24 mouse cellular contexts compared by ENCODE assay signal in genomic region chr7:97780815-97781214, GRCm38 (mm10). TPM values are rescaled to one million over a fixed set of nuclear protein-coding genes. Genes with fewer than 3 reads are reported as not detected.
DNase-seq lines count a peak whose midpoint lies in the region; ATAC-seq and TF ChIP-seq lines count a peak whose summit lies in the region.
"Had no signal": no experiment of that assay in that cellular context is flagged by ENCODE, and none has a peak within 500 bp of the region (broad histone marks: within the 10 kb centered on the region; RNA-seq: fewer than 3 reads in every experiment).

No protein-coding gene starts in this region.

- no peak for ATAC-seq in intestine, embryonic 14.5 days (replicated peaks; ENCODE audit: low FRiP score, low TSS enrichment, low read depth)
- 0 out of 2 replicates have a peak, but pooled peaks have one; percentile 53 for ATAC-seq in neutrophil, adult 5-6 weeks (ENCODE audit: extremely low read depth, insufficient number of reproducible peaks, low FRiP score, poor library complexity, severe bottlenecking)
- no peak for ATAC-seq in forebrain, embryonic 15.5 days (replicated peaks)
- ATAC-seq: hindbrain, embryonic 16.5 days had no signal

- H3K27ac ChIP-seq in kidney, adult 2 months (ENCODE audit: insufficient read depth, low read depth, low read length) = peak overlapping the region; percentile 88
- no peak overlapping the region for H3K27ac ChIP-seq in CH12.LX (ENCODE audit: insufficient read depth, low read depth)
- no peak overlapping the region for H3K27ac ChIP-seq in intestine, embryonic 14.5 days (ENCODE audit: low read depth)
- H3K27ac ChIP-seq in forebrain, embryonic 15.5 days (replicated peaks) = no peak overlapping the region
- H3K27ac ChIP-seq: embryonic facial prominence, embryonic 10.5 days; heart, adult 2 months; left cerebral cortex, adult 2 months; midbrain, embryonic 10.5 days; neural tube, embryonic 13.5 days had no signal

- TF ChIP-seq CTCF in kidney, adult 2 months (conservative IDR thresholded peaks at IDR 0.05; ENCODE audit: insufficient read depth, insufficient read length, low read depth, low read length) = no peak
- TF ChIP-seq CTCF in CH12.LX (conservative IDR thresholded peaks at IDR 0.05 in 1 of 2, IDR thresholded peaks at IDR 0.05 in 1 of 2; ENCODE audit: low read depth in 2 of 2, low read length in 2 of 2) = no peak

- dilution Hi-C loops in CH12.LX (cut with MboI; ENCODE audit: extremely low pct_ligation_motif_present, extremely low pct_unique_long_range_greater_than_20kb, low sequenced_read_pairs) = no loop called here

- peaks cover 19% of the 10 kb centered on the region for H3K4me1 ChIP-seq in kidney, adult 2 months (ENCODE audit: control insufficient read depth, insufficient read depth, low read length)
- H3K4me1 ChIP-seq in CH12.LX (ENCODE audit: control insufficient read depth in 1 of 2, insufficient read depth in 2 of 2) = 0 out of 4 replicates have a peak, but pooled peaks cover 0 to 5% of the 10 kb centered on the region in 2 experiments
- no peaks in the 10 kb centered on the region for H3K4me1 ChIP-seq in intestine, embryonic 14.5 days (replicated peaks; ENCODE audit: control insufficient read depth, insufficient read depth, low read length)
- no peaks in the 10 kb centered on the region for H3K4me1 ChIP-seq in forebrain, embryonic 15.5 days
- H3K4me1 ChIP-seq: embryonic facial prominence, embryonic 10.5 days; midbrain, embryonic 10.5 days; neural tube, embryonic 13.5 days had no signal

- H3K9me3 ChIP-seq in CH12.LX (replicated peaks; ENCODE audit: low read length) = peaks cover 16% of the 10 kb centered on the region
- H3K9me3 ChIP-seq in intestine, embryonic 14.5 days (ENCODE audit: control insufficient read depth, low read length) = no peaks in the 10 kb centered on the region
- no peaks in the 10 kb centered on the region for H3K9me3 ChIP-seq in forebrain, embryonic 15.5 days
- H3K9me3 ChIP-seq: embryonic facial prominence, embryonic 10.5 days; midbrain, embryonic 10.5 days; neural tube, embryonic 13.5 days had no signal

- TF ChIP-seq EP300 in CH12.LX (IDR thresholded peaks at IDR 0.05; ENCODE audit: low read length) = no peak

- 44% methylated on average over 1 of the region's 1 CpGs for WGBS in kidney, adult 2 months
- 74% methylated on average over 1 of the region's 1 CpGs for WGBS in intestine, embryonic 14.5 days
- WGBS in forebrain, embryonic 15.5 days = 92% methylated on average over 1 of the region's 1 CpGs

- H3K4me2 ChIP-seq in CH12.LX (ENCODE audit: insufficient read depth, low read depth, poor library complexity, severe bottlenecking) = no peak overlapping the region
- H3K4me2 ChIP-seq in intestine, embryonic 14.5 days (ENCODE audit: low read length) = no peak overlapping the region
- H3K4me2 ChIP-seq in forebrain, embryonic 15.5 days (replicated peaks) = no peak overlapping the region
- H3K4me2 ChIP-seq: neural tube, embryonic 13.5 days had no signal

- H3K9ac ChIP-seq in CH12.LX (ENCODE audit: insufficient read depth, low read depth) = no peak overlapping the region
- H3K9ac ChIP-seq in intestine, embryonic 14.5 days (ENCODE audit: low read length) = no peak overlapping the region
- H3K9ac ChIP-seq in forebrain, embryonic 15.5 days (replicated peaks) = no peak overlapping the region
- H3K9ac ChIP-seq: neural tube, embryonic 13.5 days had no signal

- in situ Hi-C loops in CH12.LX (cut with MboI; ENCODE audit: low pct_ligation_motif_present, low pct_unique_long_range_greater_than_20kb, low sequenced_read_pairs) = no loop called here

- H3K36me3 ChIP-seq in kidney, adult 2 months (ENCODE audit: control insufficient read depth, insufficient read depth, low read length) = no peaks in the 10 kb centered on the region
- H3K36me3 ChIP-seq in CH12.LX (replicated peaks in 1 of 2; ENCODE audit: control insufficient read depth in 1 of 2, insufficient read depth in 1 of 2, low read length in 1 of 2) = no peaks in the 10 kb centered on the region
- H3K36me3 ChIP-seq in intestine, embryonic 14.5 days (ENCODE audit: control insufficient read depth, insufficient read depth, low read length) = no peaks in the 10 kb centered on the region
- H3K36me3 ChIP-seq in forebrain, embryonic 15.5 days = no peaks in the 10 kb centered on the region
- H3K36me3 ChIP-seq: embryonic facial prominence, embryonic 10.5 days; midbrain, embryonic 10.5 days; neural tube, embryonic 13.5 days had no signal

- no peaks in the 10 kb centered on the region for H3K27me3 ChIP-seq in kidney, adult 2 months (replicated peaks; ENCODE audit: control insufficient read depth, insufficient read depth, low read length)
- no peaks in the 10 kb centered on the region for H3K27me3 ChIP-seq in CH12.LX (replicated peaks)
- H3K27me3 ChIP-seq in intestine, embryonic 14.5 days (replicated peaks; ENCODE audit: control insufficient read depth, insufficient read depth, low read length) = no peaks in the 10 kb centered on the region
- no peaks in the 10 kb centered on the region for H3K27me3 ChIP-seq in forebrain, embryonic 15.5 days
- H3K27me3 ChIP-seq: neural tube, embryonic 13.5 days had no signal

- no peaks in the 10 kb centered on the region for H3K79me2 ChIP-seq in CH12.LX (replicated peaks; ENCODE audit: control insufficient read depth, extremely low read depth, insufficient read depth, poor library complexity, severe bottlenecking)

- TF ChIP-seq POLR2A in kidney, adult 2 months (IDR thresholded peaks at IDR 0.05; ENCODE audit: low read depth, low read length) = no peak
- TF ChIP-seq POLR2A in CH12.LX (IDR thresholded peaks at IDR 0.05; ENCODE audit: low read depth, low read length) = no peak

- no peak for TF ChIP-seq RAD21 in CH12.LX (IDR thresholded peaks at IDR 0.05; ENCODE audit: low read depth, low read length)

- no peak overlapping the region for H3K4me3 ChIP-seq in kidney, adult 2 months (ENCODE audit: insufficient read depth, low read depth, low read length)
- no peak overlapping the region for H3K4me3 ChIP-seq in CH12.LX (replicated peaks in 1 of 3; ENCODE audit: low read depth in 2 of 3, low read length in 2 of 3, poor library complexity in 1 of 3)
- H3K4me3 ChIP-seq in intestine, embryonic 14.5 days (ENCODE audit: low read depth, low read length) = no peak overlapping the region
- no peak overlapping the region for H3K4me3 ChIP-seq in forebrain, embryonic 15.5 days
- H3K4me3 ChIP-seq: embryonic facial prominence, embryonic 10.5 days; heart, adult 2 months; left cerebral cortex, adult 2 months; midbrain, embryonic 10.5 days; neural tube, embryonic 13.5 days had no signal

- DNase-seq in kidney, adult 2 months = no peak
- DNase-seq in kidney, adult 9 months = no peak
- peak; percentile 11 for DNase-seq in CH12.LX (ENCODE audit: extremely low read depth)
- DNase-seq in intestine, embryonic 14.5 days (ENCODE audit: low spot score) = peak; percentile 24
- DNase-seq in ovary, adult 18-20 months (ENCODE audit: low spot score) = no peak
- DNase-seq in spleen, adult 12 weeks (ENCODE audit: low spot score) = no peak
- DNase-seq: adrenal gland, adult 8-10 months; cerebellum, adult 8-10 months; gastrocnemius, postnatal 10 days; heart, adult 2 months; heart, postnatal 4 days; left cerebral cortex, postnatal 4 days; liver; lung, adult 2 months; lung, postnatal 36 days; right cerebral cortex, postnatal 14 days; thymus, postnatal 25 days had no signal

TF ChIP-seq in CH12.LX, 34 proteins besides CTCF, POLR2A, EP300 and RAD21:
- TF ChIP-seq ZKSCAN1 (IDR thresholded peaks at IDR 0.05; ENCODE audit: borderline replicate concordance, low read depth, low read length) = no peak
- no peak for TF ChIP-seq ZMIZ1 (IDR thresholded peaks at IDR 0.05; ENCODE audit: low read depth, low read length)
- TF ChIP-seq CHD1 (IDR thresholded peaks at IDR 0.05; ENCODE audit: low read depth, low read length) = no peak
- no peak for TF ChIP-seq CHD2 (IDR thresholded peaks at IDR 0.05; ENCODE audit: low read length)
- TF ChIP-seq IRF4 (IDR thresholded peaks at IDR 0.05; ENCODE audit: low read depth, low read length) = no peak

RNA-seq across cellular contexts. Expression of gene Pak1, which starts 7.5 kb away (rescaled TPM):
- 25.1 and 30.3 TPM in 2 replicates for polyA plus RNA-seq in kidney, adult 2 months (2012; rRNA removed)
- total RNA-seq in CH12.LX (2012; rRNA removed) (0.92 and 0.93 TPM in 2 replicates), CH12.LX (2014; rRNA removed) (4.1 and 4.2 TPM in 2 replicates)
- 5.4 TPM in 2 replicates for polyA plus RNA-seq in CH12.LX (2012; ENCODE audit: insufficient read length, low read depth)
- polyA plus RNA-seq in intestine, embryonic 14.5 days (2014; fragmentation: Nextera tagmentation; extraction: Ambion mirVana) = 39.3 and 42.8 TPM in 2 replicates
- total RNA-seq in neutrophil, adult 5-6 weeks (2017) = 14.2 and 15.8 TPM in 2 replicates
- polyA plus RNA-seq in forebrain, embryonic 15.5 days (2015; fragmentation: Nextera tagmentation; extraction: Ambion mirVana) = 132 and 143 TPM in 2 replicates

RNA-seq across cellular contexts. Expression of gene Aqp11, which starts 42.7 kb away (rescaled TPM):
- polyA plus RNA-seq in kidney, adult 2 months (2012; rRNA removed) = 62.0 and 65.9 TPM in 2 replicates
- 0.42 and 0.89 TPM in 2 replicates for total RNA-seq in CH12.LX (2012; rRNA removed)
- total RNA-seq in CH12.LX (2014; rRNA removed) = 0.28 and 0.46 TPM in 2 replicates
- 1.0 and 2.0 TPM in 2 replicates for polyA plus RNA-seq in CH12.LX (2012; ENCODE audit: insufficient read length, low read depth)
- polyA plus RNA-seq in intestine, embryonic 14.5 days (2014; fragmentation: Nextera tagmentation; extraction: Ambion mirVana) = 19.7 and 26.3 TPM in 2 replicates
- 0.12 and 0.47 TPM in 2 replicates for total RNA-seq in neutrophil, adult 5-6 weeks (2017)
- polyA plus RNA-seq in forebrain, embryonic 15.5 days (2015; fragmentation: Nextera tagmentation; extraction: Ambion mirVana) = 7.6 and 9.7 TPM in 2 replicates

Comparison
In these comparisons a context has a peak if more than half of its experiments do, and no peak if none do; other contexts are left out.
1. DNase-seq: peak in CH12.LX (single experiment) and intestine, embryonic 14.5 days (single experiment); none in kidney, adult 2 months (single experiment), kidney, adult 9 months (single experiment), ovary, adult 18-20 months (single experiment) and spleen, adult 12 weeks (single experiment).